Mouse (Mus musculus): ENCODE results near the gene Stx11.

The Stx11 gene

GRCm38 (mm10) chr10:12915826-12916225 lies 48.3 kb downstream of the Stx11 start:
- ATAC-seq (ENCODE audit: low TSS enrichment): no peak

DNA sequence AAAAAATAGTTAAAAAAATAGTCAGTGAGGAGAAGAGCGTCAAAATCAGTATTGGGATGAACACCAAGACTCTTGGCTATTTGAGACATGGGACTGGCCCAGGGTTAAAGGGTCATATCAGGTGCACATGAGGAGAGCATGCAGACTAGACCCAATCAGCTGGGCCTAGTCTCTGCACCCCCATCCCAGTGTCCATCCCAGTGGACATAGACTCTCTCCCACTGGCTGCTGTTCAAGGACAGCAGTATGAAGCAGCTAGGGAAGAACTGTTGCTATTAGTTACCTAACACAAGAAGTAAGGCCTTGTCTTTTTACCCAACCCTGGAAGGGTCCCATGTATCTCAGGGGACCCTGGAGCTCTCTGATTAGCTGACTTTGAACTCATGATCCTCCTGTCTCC lies 49.9 kb downstream of the Stx11 start:
- ATAC-seq (ENCODE audit: low TSS enrichment): no peak

GRCm38 (mm10) chr10:12911981-12912530 lies 52.0 kb downstream of the Stx11 start:
- ATAC-seq (ENCODE audit: low TSS enrichment): peak; percentile 66

DNA sequence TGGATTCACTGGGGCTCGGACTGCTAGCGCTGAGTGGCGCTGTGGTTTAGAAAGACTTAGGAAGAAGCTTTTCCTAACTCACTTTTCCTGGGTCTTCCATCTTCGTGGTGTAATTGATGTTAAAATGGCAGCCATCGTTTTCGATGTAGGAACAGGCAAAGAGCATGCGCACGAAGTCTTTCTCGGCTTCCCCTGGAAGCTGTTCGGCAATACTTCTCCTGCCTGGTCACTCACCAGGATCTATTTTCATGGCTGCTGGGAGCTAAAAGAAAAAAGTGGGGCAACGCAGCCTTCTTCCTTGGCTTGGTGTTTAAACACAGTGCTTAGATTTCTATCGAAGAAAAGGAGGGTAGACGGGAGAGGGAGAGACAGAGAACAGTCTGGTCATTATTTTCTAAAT lies 52.6 kb downstream of the Stx11 start:
- peak; percentile 67 for ATAC-seq (ENCODE audit: low TSS enrichment)

- ATAC-seq (ENCODE audit: low TSS enrichment): no peak
These were observed 54.2 kb downstream of the Stx11 start for GRCm38 (mm10) chr10:12909891-12910290.

GRCm38 (mm10) chr10:12909179-12909578 lies 54.9 kb downstream of the Stx11 start:
- ATAC-seq (ENCODE audit: low TSS enrichment): no peak

GRCm38 (mm10) chr10:12904140-12904528 lies 60.0 kb downstream of the Stx11 start:
- no peak for ATAC-seq (ENCODE audit: low TSS enrichment)

DNA sequence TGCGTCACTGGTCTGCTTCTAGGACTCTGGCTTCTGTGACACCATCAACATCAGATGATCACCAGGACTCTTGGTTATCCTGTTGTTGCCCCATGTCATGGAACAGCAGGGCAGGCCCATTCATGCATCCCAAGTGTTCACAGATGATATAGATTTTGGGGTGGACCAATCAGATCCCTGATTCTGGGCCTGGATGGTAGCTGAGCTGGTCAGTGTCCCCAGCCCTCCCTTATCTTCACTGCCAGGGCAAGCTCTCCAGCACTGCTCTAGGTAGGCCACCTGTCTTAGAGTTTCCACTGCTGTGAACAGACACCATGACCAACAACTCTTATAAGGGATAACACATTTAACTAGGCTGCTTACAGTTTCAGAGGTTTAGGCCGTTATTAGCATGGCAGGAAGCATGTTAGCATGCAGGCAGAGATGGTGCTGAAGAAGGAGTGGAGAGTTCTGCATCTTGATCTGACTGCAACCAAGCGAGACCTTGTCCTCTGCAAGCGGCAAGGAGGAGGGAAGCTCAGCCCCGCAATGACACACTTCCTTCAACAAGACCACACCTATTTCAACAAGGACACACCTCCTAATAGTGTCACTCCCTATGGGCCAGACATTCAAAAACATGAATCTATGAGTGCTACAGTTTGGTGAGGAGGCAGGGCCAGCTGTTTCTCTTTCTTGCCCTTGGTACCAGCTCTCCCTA lies 60.5 kb downstream of the Stx11 start:
- ATAC-seq (ENCODE audit: low TSS enrichment): no peak

- no peak for ATAC-seq (ENCODE audit: low TSS enrichment)
These were observed 64.2 kb downstream of the Stx11 start for GRCm38 (mm10) chr10:12899901-12900300.

DNA sequence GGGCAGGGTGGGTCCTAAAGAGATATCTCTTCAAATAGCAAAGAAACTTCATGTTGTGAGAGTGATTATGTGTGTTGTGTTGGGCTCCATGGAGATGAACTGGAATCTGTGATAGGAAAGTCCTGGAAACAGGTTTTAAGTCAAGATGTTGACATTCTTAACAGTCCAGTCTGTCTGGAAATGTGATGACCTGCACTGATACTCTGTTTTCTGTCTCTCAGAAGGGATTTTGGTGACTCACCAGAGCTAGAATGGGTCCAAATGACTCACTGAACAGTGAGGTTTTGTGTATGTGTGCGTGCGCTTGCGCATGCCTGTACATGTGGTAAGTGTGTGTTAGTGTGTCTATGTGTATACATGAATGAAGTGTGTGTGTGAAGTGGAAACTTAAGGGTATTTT lies 70.8 kb downstream of the Stx11 start:
- no peak for ATAC-seq (ENCODE audit: low TSS enrichment)

- peak; percentile 69; the same call in 1 of the 2 replicates for ATAC-seq (ENCODE audit: low TSS enrichment)
These were observed 75.7 kb downstream of the Stx11 start for GRCm38 (mm10) chr10:12888373-12888772.

Data from frontal cortex, adult (tissue).